Mouse (Mus musculus) urinary bladder, postnatal 25 days (tissue): ENCODE results near the gene Gm5244.

Experiments used
- DNase-seq: peaks from one replicate; pipeline ENCODE4 v3.0.0; 2022; ENCODE audit warnings: low spot score

Gene Gm5244

GRCm38 (mm10) chr19:12846382-12846781, at the start of gene Gm5244:
Gene Gm5244 (plus strand): TSS chr19:12846682.
- DNase-seq, result no peak

DNA sequence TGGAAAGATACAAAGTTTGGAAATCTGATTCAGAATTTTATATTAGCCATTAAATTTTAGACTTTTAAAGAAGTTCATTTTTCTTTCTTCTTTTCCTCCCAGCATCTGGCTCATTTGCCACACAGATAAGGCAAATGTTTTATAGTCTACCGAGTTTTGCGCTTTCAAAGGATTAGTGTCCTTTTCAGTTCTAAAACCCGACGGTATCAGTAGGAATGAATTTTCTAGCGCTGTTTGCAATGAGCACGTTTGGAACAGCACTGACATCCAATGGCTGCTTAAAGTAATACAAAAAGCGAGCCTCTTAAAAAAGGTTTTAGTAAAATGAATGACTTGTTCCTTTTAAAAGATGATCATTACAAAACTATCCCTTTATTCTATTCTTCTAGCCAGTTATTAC, 49.4 kb upstream of the Gm5244 start:
- no peak for DNase-seq

DNA sequence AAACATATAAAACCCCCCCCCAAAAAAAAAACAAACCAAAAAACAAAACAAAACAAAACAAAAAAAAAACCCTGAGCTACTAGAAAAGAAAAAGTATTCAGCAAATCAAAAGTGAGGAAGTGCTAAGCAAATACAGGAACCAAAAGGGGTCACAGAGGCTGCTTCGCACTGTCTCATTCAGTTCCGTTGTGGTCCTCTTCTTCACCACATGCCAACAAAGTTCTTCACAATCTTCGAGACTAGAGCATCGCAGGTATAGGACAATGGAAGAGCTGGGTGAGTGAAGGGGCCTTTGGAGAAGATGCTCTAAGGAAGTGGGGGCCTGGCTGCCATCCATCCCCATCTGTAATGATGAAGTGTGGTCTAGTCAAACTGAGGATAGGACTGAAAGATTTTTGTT, 48.1 kb upstream of the Gm5244 start:
- DNase-seq, result no peak

GRCm38 (mm10) chr19:12799081-12799480, 47.4 kb upstream of the Gm5244 start:
- DNase-seq, result no peak

DNA sequence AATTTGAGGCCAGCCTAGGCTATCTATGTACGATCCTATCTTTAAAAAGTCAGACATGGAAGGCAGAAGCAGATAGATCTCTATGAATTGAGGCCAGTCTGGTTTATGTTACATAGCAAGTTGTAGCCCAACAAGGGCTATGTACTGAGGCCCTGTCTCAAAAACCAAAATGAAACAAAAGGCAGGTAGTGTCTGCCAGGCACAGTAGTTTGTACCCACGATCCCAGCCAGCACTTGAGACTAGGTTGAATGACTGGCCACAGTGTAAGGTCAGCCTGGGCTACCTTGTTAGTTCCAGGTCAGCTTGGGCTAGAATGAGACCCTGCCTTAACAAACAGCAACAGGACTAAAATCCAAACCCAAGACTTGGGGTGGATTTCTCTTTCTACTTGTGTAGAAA, 45.9 kb upstream of the Gm5244 start:
- DNase-seq, result no peak

DNA sequence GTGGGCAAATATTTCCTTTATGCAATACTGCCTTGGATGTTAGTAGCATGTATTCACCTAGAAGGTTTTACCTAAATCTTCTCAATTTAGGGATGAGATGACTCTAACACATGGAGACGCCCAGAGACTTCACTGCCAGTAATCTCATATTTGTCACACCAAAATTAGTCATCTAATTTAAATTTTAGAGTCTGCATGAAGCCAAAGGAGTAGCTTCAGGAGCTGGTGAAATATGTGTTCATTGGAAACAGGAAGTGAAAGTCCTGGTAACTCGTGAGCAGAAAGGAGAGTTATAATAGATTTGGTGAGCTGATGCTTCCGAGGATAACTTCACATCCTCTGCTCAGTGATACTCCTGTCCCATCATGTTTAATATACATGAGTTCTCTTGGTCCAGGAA, 45.4 kb upstream of the Gm5244 start:
- DNase-seq, result no peak

DNA sequence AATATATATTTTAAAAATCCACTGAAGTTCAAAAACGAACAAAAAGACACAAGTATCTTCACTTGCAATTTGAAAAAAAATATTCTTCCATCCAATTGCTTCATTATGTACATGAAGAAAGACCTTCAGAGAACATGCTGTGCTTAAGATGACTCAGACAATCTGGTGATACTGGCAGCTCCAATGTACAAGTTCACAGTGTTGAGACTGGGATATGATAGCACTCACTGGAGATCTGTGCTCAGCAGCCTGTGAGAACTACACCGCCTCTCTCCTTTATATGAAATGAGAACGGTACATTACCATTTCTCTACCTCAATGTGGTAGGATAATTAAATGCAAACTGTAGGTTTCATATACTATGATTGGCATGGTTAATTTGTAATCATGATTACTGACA, 43.7 kb upstream of the Gm5244 start:
- DNase-seq, result no peak

DNA sequence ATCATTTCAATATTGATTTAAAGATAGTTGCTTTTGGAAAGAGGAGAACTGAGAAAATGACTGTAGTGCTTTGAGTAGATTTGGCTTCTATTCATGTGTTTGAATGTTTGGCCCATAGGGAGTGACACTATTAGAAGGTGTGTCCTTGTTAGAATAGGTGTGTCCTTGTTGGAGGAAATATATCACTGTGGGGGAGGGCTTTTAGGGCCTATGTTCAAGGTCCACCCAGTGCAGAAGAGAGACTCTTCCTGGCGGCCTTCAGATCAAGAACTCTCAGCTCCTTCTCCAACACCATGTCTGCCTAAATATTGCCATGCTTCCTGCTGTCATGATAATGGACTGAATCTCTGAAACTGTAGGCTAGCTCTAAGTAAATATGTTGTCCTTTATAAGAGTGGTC, 42.2 kb upstream of the Gm5244 start:
- DNase-seq, result no peak

GRCm38 (mm10) chr19:12805730-12806129, 40.8 kb upstream of the Gm5244 start:
- no peak for DNase-seq

- DNase-seq, result no peak
These were observed 40.3 kb upstream of the Gm5244 start for GRCm38 (mm10) chr19:12806214-12806613.

DNA sequence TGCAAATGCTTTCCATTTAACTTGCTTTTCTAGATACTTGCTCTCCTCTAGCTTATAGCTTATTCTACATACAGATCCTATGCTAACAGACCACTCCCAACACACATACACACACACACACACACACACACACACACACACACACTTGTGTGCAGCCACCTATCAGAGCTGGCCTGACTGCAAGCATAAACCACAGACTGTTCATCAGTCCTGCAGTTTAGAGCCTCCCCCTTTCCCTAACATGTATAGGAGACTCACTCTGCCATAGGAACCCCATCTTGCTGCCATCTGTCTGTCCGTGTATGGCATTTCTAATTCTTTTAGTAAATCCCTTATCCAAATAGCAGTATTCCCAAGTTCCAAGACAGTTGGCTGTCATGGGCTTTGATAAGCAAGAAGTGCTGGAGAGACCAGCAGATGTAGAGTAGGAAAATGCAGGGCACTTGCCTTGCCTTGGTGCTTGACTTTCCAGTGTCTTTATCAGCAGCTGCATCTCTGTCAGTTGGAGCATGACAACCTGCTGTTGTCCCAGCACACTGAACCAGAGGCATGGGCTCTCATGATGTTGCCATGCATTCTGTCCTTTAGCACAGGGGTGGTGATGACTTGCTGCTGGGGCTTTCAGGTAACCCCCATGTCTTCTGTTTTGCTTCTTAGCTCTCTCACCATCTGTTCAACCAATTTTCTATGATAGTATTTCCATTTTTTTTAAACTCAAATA, 33.7 kb upstream of the Gm5244 start:
- no peak for DNase-seq

DNA sequence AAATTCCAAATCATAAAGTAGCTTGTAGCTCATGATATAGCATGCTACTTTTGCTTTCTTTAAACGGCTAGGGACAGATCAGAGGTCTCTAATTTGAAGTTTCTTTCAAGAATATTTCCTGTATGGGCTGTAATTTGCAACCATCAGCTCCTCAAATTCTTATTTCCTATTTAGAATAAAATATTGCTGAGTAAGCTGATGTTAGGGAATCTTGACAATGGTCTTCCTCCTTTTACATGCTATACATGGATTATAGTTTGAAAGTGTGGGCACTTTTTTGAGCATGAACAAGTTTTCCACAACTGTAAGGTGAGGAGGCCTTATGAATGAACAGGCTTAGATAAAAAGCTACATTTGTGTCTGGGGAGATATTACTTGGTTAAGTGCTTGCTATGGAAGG, 32.6 kb upstream of the Gm5244 start:
- no peak for DNase-seq

GRCm38 (mm10) chr19:12818507-12818906, 28.0 kb upstream of the Gm5244 start:
- no peak for DNase-seq

- DNase-seq, result peak; percentile 41
These were observed 26.1 kb upstream of the Gm5244 start for GRCm38 (mm10) chr19:12820383-12820782.

GRCm38 (mm10) chr19:12824549-12824948, 21.9 kb upstream of the Gm5244 start:
- DNase-seq, result no peak

- no peak for DNase-seq
These were observed 15.6 kb upstream of the Gm5244 start for GRCm38 (mm10) chr19:12830823-12831430.

- no peak for DNase-seq
These were observed 14.9 kb upstream of the Gm5244 start for GRCm38 (mm10) chr19:12831559-12831958.

DNA sequence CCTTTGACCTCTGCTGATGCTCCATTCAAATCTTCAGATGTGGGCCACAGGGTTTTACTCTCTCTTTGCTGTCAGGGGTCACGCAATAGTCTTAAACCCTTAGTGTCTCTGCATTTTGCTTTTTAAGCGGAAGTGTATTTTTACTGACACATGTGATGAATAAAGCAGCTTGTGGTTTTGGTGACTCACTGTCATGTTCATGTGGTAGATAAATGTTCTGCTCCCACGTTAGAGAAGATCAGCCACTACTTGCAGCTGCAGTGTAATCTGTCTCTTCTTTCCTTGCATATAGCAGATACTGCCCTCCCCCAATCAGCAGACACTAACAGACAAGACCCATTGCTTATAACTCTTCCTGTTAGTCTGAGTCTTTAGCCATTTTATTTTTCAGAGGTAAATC, 12.9 kb upstream of the Gm5244 start:
- DNase-seq, result no peak

GRCm38 (mm10) chr19:12838507-12838906, 8.0 kb upstream of the Gm5244 start:
- DNase-seq, result no peak

GRCm38 (mm10) chr19:12856983-12857382, 10.5 kb downstream of the Gm5244 start, which contains the start of gene Olfr1444:
Gene Olfr1444 (plus strand): TSS chr19:12857283.
- no peak for DNase-seq

GRCm38 (mm10) chr19:12883555-12883954, 37.1 kb downstream of the Gm5244 start, which contains the start of gene Olfr1445:
Gene Olfr1445 (plus strand): TSS chr19:12883855.
- DNase-seq, result no peak

GRCm38 (mm10) chr19:12893424-12893823, 46.9 kb downstream of the Gm5244 start, which contains the start of gene Olfr1446:
Gene Olfr1446 (minus strand): TSS chr19:12893524.
- no peak for DNase-seq
